Mouse (Mus musculus) neural tube, embryonic 14.5 days (tissue): ENCODE measurements at regions not wholly inside any gene's neighbourhood (a gene's known extent, or its start where the extent isn't known, plus 50 kb on each side); places are given as distances from the start of the nearest gene placed in this dataset.
A peak's percentile ranks its signal among the peaks of the same experiment; 100 is the strongest.

ENCODE experiments used
- ATAC-seq: fragments of 200-750 bp; cut with Nextera tagmentation; 2 replicates; pipeline ENCODE4 v1.8.0; 2017; ENCODE audit warnings: low read depth, mild to moderate bottlenecking, moderate TSS enrichment, moderate library complexity
- H3K27ac ChIP-seq: fragments of 300-500 bp; sonication (generic); 2 replicates; pipeline ENCODE4 v1.5.1; 2014; ENCODE audit warnings: low read depth, mild to moderate bottlenecking, control low read depth, low read length, moderate library complexity, mixed read lengths
- H3K27me3 ChIP-seq: fragments of 300-500 bp; sonication (generic); 2 replicates; pipeline ENCODE4 v1.6.1; 2014; ENCODE audit warnings: low read length; ENCODE audit not compliant: control insufficient read depth, insufficient read depth
- H3K36me3 ChIP-seq: fragments of 300-500 bp; sonication (generic); 2 replicates; pipeline ENCODE4 v1.6.1; 2014; ENCODE audit warnings: low read length, mixed read lengths; ENCODE audit not compliant: control insufficient read depth, insufficient read depth
- H3K4me1 ChIP-seq: fragments of 300-500 bp; sonication (generic); 2 replicates; pipeline ENCODE4 v1.6.1; 2014; ENCODE audit warnings: low read length; ENCODE audit not compliant: control insufficient read depth, insufficient read depth
- H3K4me2 ChIP-seq: fragments of 300-500 bp; sonication (generic); 2 replicates; pipeline ENCODE4 v1.6.1; 2014; ENCODE audit warnings: mild to moderate bottlenecking, low read depth, low read length, control low read depth
- H3K4me3 ChIP-seq: fragments of 300-500 bp; sonication (generic); 2 replicates; pipeline ENCODE4 v1.5.1; 2014; ENCODE audit warnings: low read depth, low read length, control low read depth, mixed read lengths
- H3K9ac ChIP-seq: fragments of 300-500 bp; sonication (generic); replicated peaks from 2 replicates; pipeline ENCODE4 v1.6.1; 2014; ENCODE audit warnings: low read depth, mild to moderate bottlenecking, control low read depth, low read length, mixed read lengths
- H3K9me3 ChIP-seq: fragments of 300-500 bp; sonication (generic); 2 replicates; pipeline ENCODE4 v1.6.1; 2016; ENCODE audit warnings: low read length; ENCODE audit not compliant: control insufficient read depth
- WGBS: fragments of 180-500 bp; shearing (Covaris S2); extraction: QIAGEN DNeasy Blood & Tissue Kit; methylation state at CpG from one replicate; pipeline ENCODE4 v1.1.7; 2014; 5-methylcytosine and 5-hydroxymethylcytosine counted together

DNA sequence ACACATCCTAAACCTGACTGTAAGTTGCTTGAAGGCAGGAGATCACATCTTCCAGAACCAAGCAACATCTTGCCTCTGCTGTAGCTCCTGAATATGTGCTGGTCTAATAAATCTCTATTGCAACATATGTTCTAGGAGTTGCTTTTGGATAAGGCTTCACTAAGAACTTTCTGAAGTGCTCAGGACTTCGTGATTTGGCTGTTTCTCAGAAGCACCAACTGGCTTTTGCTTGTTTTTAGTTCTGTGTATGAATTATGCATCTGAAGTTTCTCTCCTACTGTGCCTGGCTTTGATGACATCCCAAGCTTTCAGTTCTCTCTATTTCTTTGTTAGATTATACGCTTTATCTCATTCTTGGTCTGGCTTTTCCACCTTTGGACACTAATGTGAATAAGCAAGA, 122.2 kb upstream of the Dkk2 start:
- no peak overlapping the region for H3K9ac ChIP-seq
- 76% methylated on average over 2 of the region's 2 CpGs for WGBS
- H3K4me1 ChIP-seq, result no peaks in the 10 kb centered on the region
- H3K27ac ChIP-seq, result no peak overlapping the region
- H3K27me3 ChIP-seq, result no peaks in the 10 kb centered on the region
- H3K36me3 ChIP-seq, result no peaks in the 10 kb centered on the region
- no peak overlapping the region for H3K4me2 ChIP-seq
- ATAC-seq, result no peak
- no peak overlapping the region for H3K4me3 ChIP-seq
- H3K9me3 ChIP-seq, result no peaks in the 10 kb centered on the region

- H3K27ac ChIP-seq, result no peak overlapping the region
- ATAC-seq, result no peak
- no peaks in the 10 kb centered on the region for H3K36me3 ChIP-seq
- 92% methylated on average over 9 of the region's 9 CpGs for whole genome bisulfite sequencing
- H3K4me3 ChIP-seq, result no peak overlapping the region
- no peaks in the 10 kb centered on the region for H3K9me3 ChIP-seq
- H3K4me1 ChIP-seq, result no peaks in the 10 kb centered on the region
- H3K9ac ChIP-seq, result no peak overlapping the region
- H3K4me2 ChIP-seq, result no peak overlapping the region
- no peaks in the 10 kb centered on the region for H3K27me3 ChIP-seq
These were observed 120.1 kb upstream of the Dkk2 start for GRCm38 (mm10) chr3:131964952-131965351.

DNA sequence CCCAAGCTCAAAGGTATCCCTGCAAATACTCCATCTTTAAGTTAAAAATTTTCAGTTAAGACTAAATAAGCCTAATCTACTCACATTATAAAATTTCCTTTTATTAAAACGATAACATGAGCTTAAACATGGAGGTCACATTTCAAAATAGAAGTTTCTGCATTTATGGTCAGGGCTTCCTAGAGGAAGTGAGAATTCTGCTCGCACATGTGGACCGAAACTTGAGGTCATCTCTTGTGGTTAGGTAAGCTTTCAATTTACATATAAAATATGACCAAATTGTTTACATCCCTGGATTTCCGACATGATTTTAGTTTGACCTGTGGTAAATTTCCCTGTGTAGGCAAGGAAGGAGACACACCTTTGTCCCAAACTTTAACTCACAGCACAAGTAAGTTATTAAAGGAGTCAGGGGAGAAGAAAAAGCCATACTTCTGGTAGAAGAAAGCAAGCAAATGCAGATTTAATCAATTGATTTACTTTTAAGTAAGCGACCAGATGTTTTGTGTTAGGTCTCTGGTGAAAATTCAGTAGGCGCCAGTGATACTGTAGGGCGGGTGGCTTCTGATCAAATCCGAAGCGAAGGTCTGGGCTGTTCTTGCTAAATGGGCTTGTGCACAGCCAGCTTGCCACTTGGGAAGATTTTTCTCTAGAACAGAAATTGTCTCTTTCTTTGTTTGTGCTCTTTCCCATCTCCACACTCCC, 119.5 kb upstream of the Dkk2 start:
- H3K4me1 ChIP-seq, result no peaks in the 10 kb centered on the region
- no peak overlapping the region for H3K27ac ChIP-seq
- no peak for ATAC-seq
- 94% methylated on average over 9 of the region's 9 CpGs for WGBS
- H3K36me3 ChIP-seq, result no peaks in the 10 kb centered on the region
- no peak overlapping the region for H3K4me3 ChIP-seq
- H3K9ac ChIP-seq, result no peak overlapping the region
- H3K4me2 ChIP-seq, result no peak overlapping the region
- H3K9me3 ChIP-seq, result no peaks in the 10 kb centered on the region
- H3K27me3 ChIP-seq, result no peaks in the 10 kb centered on the region

GRCm38 (mm10) chr3:131967288-131967687, 117.8 kb upstream of the Dkk2 start:
- 90% methylated on average over 11 of the region's 11 CpGs for WGBS
- no peaks in the 10 kb centered on the region for H3K4me1 ChIP-seq
- H3K27me3 ChIP-seq, result no peaks in the 10 kb centered on the region
- no peak for ATAC-seq
- H3K9me3 ChIP-seq, result no peaks in the 10 kb centered on the region
- no peaks in the 10 kb centered on the region for H3K36me3 ChIP-seq
- H3K4me2 ChIP-seq, result no peak overlapping the region
- no peak overlapping the region for H3K4me3 ChIP-seq
- no peak overlapping the region for H3K9ac ChIP-seq
- H3K27ac ChIP-seq, result no peak overlapping the region

DNA sequence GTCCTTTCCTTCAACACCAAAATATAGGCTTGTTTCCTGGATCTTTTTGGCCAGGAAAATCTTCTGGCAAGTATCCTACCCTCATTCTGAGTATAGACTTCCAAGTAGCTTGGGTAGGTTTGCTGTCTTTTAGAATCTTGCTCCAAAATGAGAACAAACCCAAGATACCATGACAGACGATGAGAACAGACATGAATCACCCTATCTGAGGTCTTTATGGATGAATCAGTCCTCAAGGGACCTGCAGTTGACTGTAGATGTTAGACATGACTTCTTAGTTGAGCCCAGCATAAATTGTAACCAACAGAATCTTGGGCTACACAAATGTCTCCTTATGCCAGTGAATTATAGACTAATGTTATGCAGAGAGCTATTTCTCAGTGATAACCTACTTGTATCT, 114.3 kb upstream of the Dkk2 start:
- no peaks in the 10 kb centered on the region for H3K27me3 ChIP-seq
- no peak overlapping the region for H3K9ac ChIP-seq
- H3K36me3 ChIP-seq, result no peaks in the 10 kb centered on the region
- whole genome bisulfite sequencing, result 83% methylated on average over 1 of the region's 1 CpGs
- no peak overlapping the region for H3K27ac ChIP-seq
- ATAC-seq, result no peak
- H3K4me2 ChIP-seq, result no peak overlapping the region
- no peak overlapping the region for H3K4me3 ChIP-seq
- H3K4me1 ChIP-seq, result no peaks in the 10 kb centered on the region
- no peaks in the 10 kb centered on the region for H3K9me3 ChIP-seq

DNA sequence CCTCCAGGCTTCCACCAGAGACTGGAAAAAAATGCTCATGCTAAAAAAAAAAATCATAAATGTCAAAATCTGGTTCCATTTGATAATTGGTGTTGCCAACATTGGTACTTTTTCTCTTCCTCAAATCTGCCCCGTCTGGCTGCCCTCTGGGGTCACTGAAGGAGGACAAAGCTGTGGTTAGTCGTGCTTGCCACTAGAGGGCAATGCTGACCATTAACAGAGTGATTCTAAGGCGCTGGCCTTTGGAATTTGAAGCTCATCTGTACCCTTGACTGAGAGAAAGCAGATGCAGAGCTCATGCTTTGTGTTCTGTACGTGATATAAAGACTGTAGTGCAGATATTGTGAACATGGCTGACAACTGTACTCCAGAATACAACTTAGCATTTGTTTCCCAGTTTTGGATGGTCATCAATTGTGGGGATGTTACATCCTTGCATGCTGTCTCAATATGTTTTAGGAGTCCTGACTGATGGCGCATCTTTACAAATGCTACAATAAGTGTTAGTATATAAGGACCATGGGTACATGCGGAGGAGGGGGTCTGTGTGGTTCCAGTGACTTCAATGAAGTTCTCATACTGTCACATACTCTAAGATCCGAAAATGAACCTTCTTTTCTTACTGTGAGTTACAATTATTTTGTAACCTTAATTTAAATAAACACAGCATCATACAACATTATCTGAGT, 109.0 kb upstream of the Dkk2 start:
- H3K27me3 ChIP-seq, result no peaks in the 10 kb centered on the region
- H3K9me3 ChIP-seq, result no peaks in the 10 kb centered on the region
- no peaks in the 10 kb centered on the region for H3K4me1 ChIP-seq
- H3K4me3 ChIP-seq, result no peak overlapping the region
- H3K36me3 ChIP-seq, result no peaks in the 10 kb centered on the region
- no peak overlapping the region for H3K4me2 ChIP-seq
- peak; percentile 92 for ATAC-seq
- 39% methylated on average over 7 of the region's 7 CpGs for WGBS
- no peak overlapping the region for H3K27ac ChIP-seq
- H3K9ac ChIP-seq, result no peak overlapping the region

GRCm38 (mm10) chr3:131983292-131983691, 101.8 kb upstream of the Dkk2 start:
- Histone ChIP-seq H3K4me3 (no peak overlapping the region), H3K9me3 (no peaks in the 10 kb centered on the region), H3K27ac (no peak overlapping the region), H3K4me2 (no peak overlapping the region), H3K27me3 (no peaks in the 10 kb centered on the region), H3K9ac (no peak overlapping the region), H3K36me3 (no peaks in the 10 kb centered on the region), H3K4me1 (no peaks in the 10 kb centered on the region)
- WGBS, result 94% methylated on average over 2 of the region's 2 CpGs
- no peak for ATAC-seq

GRCm38 (mm10) chr3:131998838-131999613, 86.1 kb upstream of the Dkk2 start:
- ATAC-seq, result peak; percentile 60; the same call in 1 of the 2 replicates

GRCm38 (mm10) chr3:132006191-132006590, 78.9 kb upstream of the Dkk2 start:
- H3K4me1 ChIP-seq, result no peaks in the 10 kb centered on the region
- H3K27ac ChIP-seq, result no peak overlapping the region
- H3K4me2 ChIP-seq, result no peak overlapping the region
- H3K36me3 ChIP-seq, result no peaks in the 10 kb centered on the region
- 39% methylated on average over 7 of the region's 7 CpGs for WGBS
- H3K27me3 ChIP-seq, result no peaks in the 10 kb centered on the region
- H3K4me3 ChIP-seq, result no peak overlapping the region
- H3K9me3 ChIP-seq, result no peaks in the 10 kb centered on the region
- ATAC-seq, result no peak
- H3K9ac ChIP-seq, result no peak overlapping the region

More at GRCm38 (mm10) chr3:131998838-131999613, 86.1 kb upstream of the Dkk2 start:
- 44% methylated on average over 6 of the region's 6 CpGs for WGBS
- Histone ChIP-seq H3K4me2 (no peak overlapping the region), H3K9me3 (no peaks in the 10 kb centered on the region), H3K9ac (no peak overlapping the region), H3K4me3 (no peak overlapping the region), H3K4me1 (no peaks in the 10 kb centered on the region), H3K27me3 (no peaks in the 10 kb centered on the region), H3K27ac (no peak overlapping the region), H3K36me3 (no peaks in the 10 kb centered on the region)
